Mouse (Mus musculus): ENCODE measurements around the gene Per1.

Per1 gene

DNA sequence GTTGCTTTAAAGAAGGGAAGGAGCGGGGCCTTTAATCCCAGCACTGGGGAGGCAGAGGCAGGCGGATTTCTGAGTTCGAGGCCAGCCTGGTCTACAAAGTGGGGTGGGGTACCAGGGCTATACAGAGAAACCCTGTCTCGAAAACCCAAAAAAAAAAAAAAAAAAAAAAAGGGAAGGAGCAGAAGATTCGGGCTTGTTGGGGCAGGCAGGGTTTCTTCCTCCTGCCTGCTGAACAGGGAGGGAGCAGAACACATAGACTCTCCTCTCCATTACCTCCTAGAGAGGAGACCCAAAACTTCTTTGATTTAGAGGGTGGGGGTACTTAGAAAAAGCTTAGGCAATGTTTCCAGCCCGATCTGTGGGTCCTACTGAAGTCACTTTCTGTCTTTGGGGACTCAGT, 40.3 kb downstream of the Per1 start:
- DNase-seq = no peak

- no peak for DNase-seq
Observed at GRCm38 (mm10) chr11:69147546-69147945, 52.5 kb downstream of the Per1 start.

- DNase-seq = no peak
Observed at GRCm38 (mm10) chr11:69148451-69148960, 53.5 kb downstream of the Per1 start.

DNA sequence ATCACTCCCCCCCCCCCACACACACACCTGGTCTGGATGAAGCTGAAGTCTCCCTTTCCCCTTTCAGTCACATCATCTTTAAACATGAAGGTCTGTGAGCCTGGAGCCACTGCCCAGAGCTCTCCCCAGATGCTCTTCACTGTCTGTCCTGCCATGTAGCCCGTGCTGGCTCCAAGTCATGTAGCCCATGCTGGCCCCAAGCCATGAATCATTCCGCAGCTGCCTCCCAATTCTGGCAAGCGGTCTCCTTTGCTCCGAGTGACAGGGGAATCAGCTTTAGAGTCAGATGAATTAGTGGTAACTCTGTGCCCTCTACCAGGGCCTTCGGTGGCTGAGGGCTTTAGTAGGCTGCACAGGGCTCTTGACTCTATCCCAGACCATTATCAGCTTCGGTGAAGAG, 54.7 kb downstream of the Per1 start:
- DNase-seq = no peak

DNA sequence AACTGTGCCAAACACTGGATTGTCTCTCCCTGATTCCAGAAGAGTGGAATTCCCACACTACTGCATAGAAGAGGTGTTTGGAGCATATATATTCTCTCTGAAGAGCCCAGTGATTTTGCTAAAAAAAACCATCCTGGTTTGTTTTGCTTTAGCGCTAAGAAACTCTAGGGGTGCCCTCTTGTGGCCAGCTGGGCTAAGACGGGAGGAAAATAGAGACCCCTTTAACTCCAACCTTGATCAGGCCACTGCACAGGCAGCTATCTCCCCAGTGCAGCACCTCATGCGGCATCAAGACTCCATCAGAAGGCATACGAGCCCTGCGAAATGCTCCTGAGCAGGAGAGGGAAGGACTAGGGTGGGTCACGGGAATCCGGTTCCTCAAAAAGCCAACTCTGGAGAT, 55.4 kb downstream of the Per1 start:
- peak; percentile 59 to 63 for DNase-seq

DNA sequence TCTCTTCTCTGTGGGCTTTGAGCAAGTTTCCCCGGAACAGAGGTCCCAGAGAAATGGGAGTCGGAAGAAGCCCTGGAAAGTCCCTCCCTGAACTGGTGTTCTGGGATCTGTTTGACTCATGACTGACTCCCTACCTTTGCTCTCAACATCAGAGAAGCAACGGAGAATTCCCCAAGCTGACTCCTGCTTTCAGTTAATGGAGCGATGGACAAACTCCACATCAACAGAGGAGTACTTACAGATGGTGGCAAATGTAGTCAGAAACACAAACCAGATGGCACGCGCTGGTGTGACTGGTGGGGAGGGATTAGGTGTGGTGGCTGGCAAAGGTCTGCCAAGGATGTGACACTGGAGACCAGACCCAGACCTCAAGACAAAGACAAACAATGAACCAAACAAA, 56.0 kb downstream of the Per1 start:
- no peak for DNase-seq

GRCm38 (mm10) chr11:69153831-69154230, 58.8 kb downstream of the Per1 start:
- no peak for DNase-seq

DNA sequence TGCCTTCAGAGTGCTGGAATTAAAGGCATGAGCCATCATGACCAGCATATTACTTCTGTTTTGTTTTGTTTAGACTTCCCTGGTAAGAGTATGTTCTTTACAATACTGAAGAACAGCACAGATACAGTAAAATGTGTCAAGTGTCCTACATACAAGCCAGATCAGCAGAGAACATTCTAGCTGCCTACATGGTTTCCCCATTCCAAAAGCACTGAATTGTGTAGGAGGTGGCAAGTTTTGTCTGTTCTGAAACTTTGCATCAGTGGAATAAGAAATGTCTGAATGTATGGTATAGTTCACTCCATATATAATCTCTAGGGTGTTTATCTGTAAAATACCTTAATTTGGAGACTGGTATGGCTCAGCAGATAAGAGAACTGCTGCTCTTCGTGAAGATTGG, 60.3 kb downstream of the Per1 start:
- no peak for DNase-seq

- DNase-seq = no peak
Observed at GRCm38 (mm10) chr11:69156800-69157199, 61.8 kb downstream of the Per1 start, which contains the start of gene Alox12b. Gene Alox12b (plus strand): TSS chr11:69156989.

Data from lung, adult 18-20 months (tissue).